Mouse (Mus musculus): ENCODE data around the gene Fxr1.
"Not testable (repeated sequence)": the region's sequence is repeated elsewhere in the genome, so short reads cannot be mapped to it uniquely, and the experiment has no call there.

Gene Fxr1

DNA sequence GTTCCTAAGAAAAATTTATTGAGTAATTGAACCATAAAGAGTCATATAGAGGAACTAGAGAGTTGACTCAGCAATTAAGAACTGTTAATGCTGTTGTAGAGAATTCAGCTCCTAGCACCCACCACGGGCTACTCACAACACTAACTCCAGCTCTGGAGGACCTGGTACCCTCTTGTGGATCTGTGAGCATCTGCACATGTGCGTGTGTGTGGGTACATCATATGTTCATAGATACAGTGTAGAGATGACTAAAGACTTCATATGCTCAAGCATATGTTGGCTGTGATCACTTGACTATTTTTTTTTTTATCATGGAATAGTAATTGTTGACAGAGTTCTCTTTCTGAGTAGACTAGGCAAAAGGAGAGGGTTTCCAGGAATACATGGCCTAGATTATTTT lies 42.6 kb downstream of the Fxr1 start:
- no peak for DNase-seq

- not testable (repeated sequence) for DNase-seq
These were observed 49.2 kb downstream of the Fxr1 start for GRCm38 (mm10) chr3:34068943-34069342.

- no peak for DNase-seq
These were observed 53.0 kb downstream of the Fxr1 start for GRCm38 (mm10) chr3:34072726-34073125.

GRCm38 (mm10) chr3:34076058-34076759 lies 56.5 kb downstream of the Fxr1 start:
- no peak for DNase-seq

- DNase-seq = peak; percentile 95
These were observed 61.3 kb downstream of the Fxr1 start, which contains the start of gene Dnajc19 for GRCm38 (mm10) chr3:34080900-34081662. Gene Dnajc19, minus strand, starts transcription at chr3:34081321.

- no peak for DNase-seq
These were observed 62.2 kb downstream of the Fxr1 start for GRCm38 (mm10) chr3:34081929-34082328.

DNA sequence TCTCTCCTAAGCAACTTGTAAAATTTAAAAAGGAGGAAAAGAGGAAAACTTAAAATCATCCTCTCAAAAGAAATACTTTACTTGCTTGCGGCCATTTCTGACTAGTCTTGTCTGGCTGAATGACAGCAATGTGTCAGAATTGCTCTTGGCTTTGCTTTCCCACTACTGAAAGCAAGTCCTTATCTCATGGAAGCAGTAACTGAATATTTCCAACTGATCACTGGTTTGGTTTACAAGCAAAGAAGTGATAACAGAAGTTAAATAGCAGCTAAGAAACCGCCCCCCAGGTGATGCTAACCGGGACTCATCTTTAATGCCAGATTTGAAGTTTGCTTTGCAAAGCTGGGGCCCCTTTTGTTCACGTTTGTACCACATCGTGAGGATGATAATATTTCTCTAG lies 63.9 kb downstream of the Fxr1 start:
- DNase-seq = no peak

DNA sequence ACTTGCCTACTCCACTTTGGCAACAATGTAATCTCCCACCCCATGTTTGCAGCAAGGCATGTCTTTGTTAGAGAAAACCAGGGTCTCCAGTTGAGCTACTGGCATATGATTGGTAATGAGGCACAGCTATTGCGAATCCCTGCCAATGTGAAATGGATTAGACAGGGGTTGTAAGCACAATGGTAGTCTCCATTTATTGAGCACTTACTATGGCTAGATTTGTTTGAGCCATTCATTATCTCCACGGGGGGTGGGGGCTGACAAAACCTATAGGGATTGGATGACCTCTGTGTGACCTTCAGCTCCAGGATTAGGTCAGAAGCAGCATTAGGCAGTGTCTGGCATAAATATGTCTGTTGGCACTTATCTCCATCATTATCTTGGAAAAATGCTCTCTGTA lies 83.1 kb downstream of the Fxr1 start:
- no peak for DNase-seq

DNA sequence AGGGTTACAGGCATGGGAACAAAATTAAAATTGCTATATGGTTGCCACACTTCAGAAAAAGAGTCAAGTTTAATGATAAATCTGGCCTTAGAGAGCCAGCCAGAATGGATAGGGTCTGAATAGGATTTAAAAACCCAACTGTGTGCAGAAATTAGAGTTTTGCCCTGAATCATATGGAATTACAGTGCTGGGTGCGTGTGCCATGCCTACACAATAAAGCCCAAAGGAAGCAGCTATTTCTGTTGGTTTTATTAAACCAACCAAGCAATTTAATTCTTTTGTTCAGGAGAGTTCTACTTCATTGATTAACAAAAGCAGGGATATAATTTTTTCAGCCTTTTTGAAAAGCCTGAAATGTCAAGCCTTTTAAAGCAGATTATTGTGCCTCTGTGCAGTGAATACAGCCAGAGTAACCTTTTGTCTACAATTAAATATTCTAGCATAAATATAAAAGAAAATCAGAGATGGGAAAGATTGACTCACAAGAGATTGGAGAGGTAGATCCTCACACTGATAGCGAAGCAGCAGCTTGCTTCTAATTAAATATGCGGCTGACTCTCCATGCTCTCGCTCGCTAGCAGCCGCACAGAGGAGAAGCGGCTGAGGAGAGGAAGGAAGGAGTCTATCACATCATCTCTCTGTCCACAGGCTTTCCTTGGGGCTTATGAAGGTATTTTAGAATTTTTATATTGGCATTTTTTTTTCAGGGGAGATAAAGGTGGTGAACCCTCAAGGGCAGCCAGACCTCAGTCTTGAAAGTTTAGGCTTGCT lies 84.3 kb downstream of the Fxr1 start:
- DNase-seq = no peak

DNA sequence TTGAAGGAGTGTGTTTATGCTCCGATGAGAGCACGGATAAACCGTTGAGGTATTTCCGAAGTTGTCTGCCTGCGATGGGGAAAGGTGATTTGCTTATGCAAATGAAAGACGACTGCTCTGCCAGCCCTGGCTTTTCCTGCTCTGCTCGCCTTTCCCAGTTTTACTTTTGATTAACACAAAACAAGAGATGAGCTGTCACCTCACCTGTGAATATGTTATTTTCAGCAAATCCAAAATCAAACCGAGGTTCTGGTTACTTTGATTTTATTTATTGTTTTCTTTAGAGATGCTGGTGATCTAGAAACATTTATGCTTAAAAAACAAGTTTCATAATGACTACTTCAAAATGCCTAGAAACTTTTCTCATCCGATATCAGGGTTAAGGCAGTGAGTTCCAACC lies 86.7 kb downstream of the Fxr1 start:
- DNase-seq = no peak

GRCm38 (mm10) chr3:34107631-34108030 lies 87.9 kb downstream of the Fxr1 start:
- no peak for DNase-seq

DNA sequence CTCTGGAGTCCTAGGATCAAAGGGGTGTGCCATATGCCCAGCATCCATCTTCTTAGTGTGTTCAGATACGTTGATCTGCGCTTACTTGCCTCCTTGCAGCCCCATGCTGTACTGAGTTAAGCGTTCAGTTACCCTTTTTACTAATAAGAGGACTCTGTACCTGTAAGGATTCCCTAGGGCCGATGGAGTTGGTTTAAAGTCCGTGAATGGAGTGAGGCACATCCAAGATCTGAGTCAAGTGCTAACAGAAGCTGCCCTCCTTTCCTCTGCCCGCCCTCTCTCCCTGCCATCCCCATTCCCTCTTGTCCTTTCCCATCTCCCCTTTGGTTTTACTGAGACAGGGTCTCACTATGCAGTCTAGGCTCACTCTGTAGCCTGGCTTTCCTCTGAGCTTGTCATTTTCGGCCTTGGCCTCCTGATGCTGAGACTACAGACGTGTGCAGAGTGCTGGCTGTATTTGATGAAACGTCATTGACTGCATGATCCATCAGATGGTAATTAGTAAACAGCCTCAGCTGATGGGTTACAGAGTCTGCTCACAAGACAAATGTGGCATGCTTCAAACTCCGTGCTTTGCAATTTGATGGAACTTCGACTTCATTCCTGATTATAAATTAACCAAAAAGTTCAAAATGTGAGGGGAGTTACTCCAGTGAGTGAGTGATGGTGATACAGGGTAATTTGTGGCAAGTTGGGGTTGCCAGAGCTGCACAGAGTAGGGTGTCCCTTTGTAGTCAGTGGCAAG lies 92.4 kb downstream of the Fxr1 start:
- DNase-seq = no peak

DNA sequence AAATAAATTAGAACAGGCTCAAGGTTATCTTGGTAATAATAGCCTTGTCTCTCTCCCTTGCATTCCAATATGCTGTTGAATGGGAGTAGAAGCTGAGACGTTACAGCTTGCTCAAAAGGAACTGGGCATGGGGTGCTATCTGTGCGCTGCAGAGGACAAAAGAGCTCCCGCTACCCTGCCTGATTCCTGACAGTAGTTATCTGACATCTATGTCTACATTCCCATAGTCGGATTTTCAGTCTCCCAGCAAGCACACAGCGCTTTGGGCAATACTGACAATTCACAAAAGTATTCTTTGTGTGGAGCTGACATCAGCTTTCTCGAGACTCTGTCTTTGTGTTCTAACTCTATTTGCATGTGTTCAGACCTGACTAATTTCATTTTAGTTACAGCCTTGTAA lies 96.1 kb downstream of the Fxr1 start:
- no peak for DNase-seq

DNA sequence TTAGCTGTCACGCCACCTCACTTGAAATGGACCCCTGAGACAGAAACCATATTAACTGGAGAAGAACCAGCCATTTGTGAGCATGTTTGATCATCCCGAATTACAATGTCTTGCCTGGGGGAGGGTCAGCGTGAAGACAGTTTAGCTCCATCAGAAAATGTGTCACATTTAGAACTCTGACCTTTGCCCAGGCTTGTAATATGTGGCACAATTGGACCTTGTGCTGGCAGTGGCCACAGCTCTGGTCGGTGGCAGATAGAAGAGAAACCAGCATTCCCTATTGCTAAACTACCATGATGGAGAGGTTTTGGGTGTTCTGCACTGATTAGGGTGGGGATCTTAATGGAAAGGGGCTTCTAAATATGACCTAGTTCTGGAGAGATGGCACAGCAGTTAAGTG lies 100.1 kb downstream of the Fxr1 start:
- no peak for DNase-seq

Data from lung, postnatal 10 days (tissue).